Mouse (Mus musculus) MEL (cell line): Measurements from ENCODE around the gene Pip5k1b. TPM values are rescaled to one million over a fixed set of nuclear protein-coding genes. Genes with fewer than 3 reads are reported as not detected.

Source experiments
- DNase-seq: peaks from one replicate; pipeline ENCODE4 v3.0.0; 2011; ENCODE audit warnings: low read depth, low spot score
- H3K27ac ChIP-seq: 2 replicates; pipeline ENCODE4 v1.5.1; 2012; ENCODE audit warnings: low read depth, mild to moderate bottlenecking, control low read depth, low read length, moderate library complexity; ENCODE audit not compliant: control insufficient read depth
- H3K27me3 ChIP-seq, 2 experiments: fragments of 150-350 bp in 1 of 2; sonication (generic) in 1 of 2; 2 replicates each; pipeline ENCODE4 v1.6.1; 2012; ENCODE audit warnings: low read length in 2 of 2, mild to moderate bottlenecking in 2 of 2, improper control_type of control experiment in 1 of 2, moderate library complexity in 1 of 2; ENCODE audit not compliant: insufficient read depth in 2 of 2, control insufficient read depth in 1 of 2
- H3K36me3 ChIP-seq, 2 experiments: 2 replicates each; pipeline ENCODE4 v1.6.1; 2012 to 2014; ENCODE audit warnings: low read length in 2 of 2, improper control_type of control experiment in 1 of 2, inconsistent platforms in 1 of 2, mild to moderate bottlenecking in 1 of 2; ENCODE audit not compliant: insufficient read depth in 2 of 2, control insufficient read depth in 1 of 2
- H3K4me1 ChIP-seq, 2 experiments: fragments of 150-350 bp in 1 of 2; sonication (generic) in 1 of 2; 2 replicates each; pipeline ENCODE4 v1.6.1; 2012; ENCODE audit warnings: low read length in 2 of 2, improper control_type of control experiment in 1 of 2, mild to moderate bottlenecking in 1 of 2; ENCODE audit not compliant: insufficient read depth in 2 of 2, control insufficient read depth in 1 of 2
- H3K4me3 ChIP-seq, 2 experiments: fragments of 150-350 bp in 1 of 2; sonication (generic) in 1 of 2; 2 replicates each; pipeline ENCODE4 v1.5.1; 2012; ENCODE audit warnings: low read depth in 2 of 2, low read length in 2 of 2, mild to moderate bottlenecking in 2 of 2, moderate library complexity in 2 of 2, control low read depth in 1 of 2, improper control_type of control experiment in 1 of 2; ENCODE audit not compliant: control insufficient read depth in 1 of 2, insufficient read depth in 1 of 2
- H3K79me2 ChIP-seq: 2 replicates; pipeline ENCODE4 v1.6.1; 2012; ENCODE audit warnings: mild to moderate bottlenecking, low read length, moderate library complexity; ENCODE audit not compliant: control insufficient read depth, poor library complexity, insufficient read depth
- H3K9ac ChIP-seq: 2 replicates; pipeline ENCODE4 v1.6.1; 2012; ENCODE audit warnings: low read depth, mild to moderate bottlenecking, control low read depth, low read length, moderate library complexity; ENCODE audit not compliant: control insufficient read depth, poor library complexity, severe bottlenecking
- H3K9me3 ChIP-seq: fragments of 150-350 bp; sonication (generic); replicated peaks from 2 replicates; pipeline ENCODE4 v1.6.1; 2012; ENCODE audit warnings: mild to moderate bottlenecking, low read length, improper control_type of control experiment, moderate library complexity; ENCODE audit not compliant: insufficient read depth
- BHLHE40 ChIP-seq: IDR thresholded peaks from 2 replicates; pipeline ENCODE4 v1.6.1; 2012; ENCODE audit warnings: low read depth, mild to moderate bottlenecking, inconsistent platforms, low read length, improper control_type of control experiment, borderline replicate concordance
- CHD2 ChIP-seq: IDR thresholded peaks from 2 replicates; pipeline ENCODE4 v1.6.1; 2011; ENCODE audit warnings: low read length, improper control_type of control experiment
- CTCF ChIP-seq, 3 experiments: IDR thresholded peaks in 2 of 3; conservative IDR thresholded peaks in 1 of 3; 2 replicates each; pipeline ENCODE4 v1.5.1; 2011 to 2012; ENCODE audit warnings: low read length in 3 of 3, low read depth in 2 of 3, mild to moderate bottlenecking in 2 of 3, improper control_type of control experiment in 1 of 3, inconsistent platforms in 1 of 3, mixed read lengths in 1 of 3, moderate library complexity in 1 of 3; ENCODE audit not compliant: control insufficient read depth in 1 of 3, insufficient read depth in 1 of 3, poor library complexity in 1 of 3, severe bottlenecking in 1 of 3
- E2F4 ChIP-seq: IDR thresholded peaks from 2 replicates; pipeline ENCODE4 v1.6.1; 2011; ENCODE audit warnings: low read depth, low read length, improper control_type of control experiment, borderline replicate concordance
- ELF1 ChIP-seq: IDR thresholded peaks from 2 replicates; pipeline ENCODE4 v1.6.1; 2014; ENCODE audit warnings: low read depth, mild to moderate bottlenecking, inconsistent platforms, low read length, improper control_type of control experiment, moderate library complexity
- ETS1 ChIP-seq: IDR thresholded peaks from 2 replicates; pipeline ENCODE4 v1.6.1; 2012; ENCODE audit warnings: low read depth, mild to moderate bottlenecking, inconsistent platforms, low read length, improper control_type of control experiment, moderate library complexity
- GABPA ChIP-seq: IDR thresholded peaks from 2 replicates; pipeline ENCODE4 v1.6.1; 2012; ENCODE audit warnings: low read depth, mild to moderate bottlenecking, inconsistent platforms, low read length, improper control_type of control experiment, moderate library complexity
- KAT2A ChIP-seq: conservative IDR thresholded peaks from 2 replicates; pipeline ENCODE4 v1.6.1; 2012; ENCODE audit warnings: low read depth, low read length, improper control_type of control experiment, inconsistent platforms
- MAZ ChIP-seq: IDR thresholded peaks from 2 replicates; pipeline ENCODE4 v1.6.1; 2012; ENCODE audit warnings: low read depth, mild to moderate bottlenecking, inconsistent platforms, low read length, improper control_type of control experiment
- MEF2A ChIP-seq: IDR thresholded peaks from 2 replicates; pipeline ENCODE4 v1.6.1; 2014; ENCODE audit warnings: low read depth, mild to moderate bottlenecking, inconsistent platforms, low read length, improper control_type of control experiment; ENCODE audit not compliant: poor library complexity, insufficient replicate concordance, severe bottlenecking; ENCODE audit errors: extremely low read depth
- MYB ChIP-seq: IDR thresholded peaks from 2 replicates; pipeline ENCODE4 v1.6.1; 2011; ENCODE audit warnings: mild to moderate bottlenecking, low read depth, low read length, improper control_type of control experiment
- NELFE ChIP-seq: IDR thresholded peaks from 2 replicates; pipeline ENCODE4 v1.6.1; 2011; ENCODE audit warnings: low read depth, low read length, improper control_type of control experiment
- NRF1 ChIP-seq: IDR thresholded peaks from 2 replicates; pipeline ENCODE4 v1.6.1; 2014; ENCODE audit warnings: low read depth, mild to moderate bottlenecking, inconsistent platforms, low read length, improper control_type of control experiment, moderate library complexity; ENCODE audit not compliant: poor library complexity, insufficient read depth, severe bottlenecking
- POLR2A ChIP-seq, 2 experiments: IDR thresholded peaks; 2 replicates each; pipeline ENCODE4 v1.6.1; 2011 to 2012; ENCODE audit warnings: low read length in 2 of 2, mild to moderate bottlenecking in 2 of 2, control low read depth in 1 of 2, improper control_type of control experiment in 1 of 2, low read depth in 1 of 2, moderate library complexity in 1 of 2; ENCODE audit not compliant: control insufficient read depth in 1 of 2, insufficient read depth in 1 of 2, poor library complexity in 1 of 2
- RAD21 ChIP-seq: IDR thresholded peaks from 2 replicates; pipeline ENCODE4 v1.6.1; 2011; ENCODE audit warnings: mild to moderate bottlenecking, low read depth, low read length, improper control_type of control experiment
- RCOR1 ChIP-seq: IDR thresholded peaks from 2 replicates; pipeline ENCODE4 v1.6.1; 2012; ENCODE audit warnings: low read depth, mild to moderate bottlenecking, inconsistent platforms, low read length, improper control_type of control experiment
- SMC3 ChIP-seq: IDR thresholded peaks from 2 replicates; pipeline ENCODE4 v1.6.1; 2011; ENCODE audit warnings: low read depth, low read length, improper control_type of control experiment
- TBP ChIP-seq: IDR thresholded peaks from 2 replicates; pipeline ENCODE4 v1.8.0; 2011; ENCODE audit warnings: low read depth, low read length, improper control_type of control experiment
- UBTF ChIP-seq: IDR thresholded peaks from 2 replicates; pipeline ENCODE4 v1.6.1; 2012; ENCODE audit warnings: low read depth, mild to moderate bottlenecking, inconsistent platforms, low read length, improper control_type of control experiment, moderate library complexity, borderline replicate concordance; ENCODE audit not compliant: insufficient read depth
- ZKSCAN1 ChIP-seq: IDR thresholded peaks from 2 replicates; pipeline ENCODE4 v1.6.1; 2012; ENCODE audit warnings: low read depth, mild to moderate bottlenecking, inconsistent platforms, low read length, improper control_type of control experiment, moderate library complexity
- polyA plus RNA-seq, 2 experiments: library from polyadenylated mRNA; stranded (reverse) in 1 of 2; unstranded in 1 of 2; fragments of >175 nt in 1 of 2; fragments of >200 nt in 1 of 2; gene quantifications; 2 replicates each; pipeline versions ENCODE4 v1.2.1 to v1.2.4; 2012; ENCODE audit warnings: low replicate concordance in 2 of 2, low read depth in 1 of 2; ENCODE audit not compliant: insufficient read length in 2 of 2, insufficient read depth in 1 of 2, missing spikeins in 1 of 2
- total RNA-seq: library from RNA; depleted of rRNA; stranded (reverse); fragments of 300-350 nt; gene quantifications from 2 replicates; pipeline ENCODE4 v1.2.3, GENCODE M21; 2012

Pip5k1b gene
- total and polyA plus RNA-seq, 3 experiments = 3.4 to 10.0 TPM; not detected in 1

DNA sequence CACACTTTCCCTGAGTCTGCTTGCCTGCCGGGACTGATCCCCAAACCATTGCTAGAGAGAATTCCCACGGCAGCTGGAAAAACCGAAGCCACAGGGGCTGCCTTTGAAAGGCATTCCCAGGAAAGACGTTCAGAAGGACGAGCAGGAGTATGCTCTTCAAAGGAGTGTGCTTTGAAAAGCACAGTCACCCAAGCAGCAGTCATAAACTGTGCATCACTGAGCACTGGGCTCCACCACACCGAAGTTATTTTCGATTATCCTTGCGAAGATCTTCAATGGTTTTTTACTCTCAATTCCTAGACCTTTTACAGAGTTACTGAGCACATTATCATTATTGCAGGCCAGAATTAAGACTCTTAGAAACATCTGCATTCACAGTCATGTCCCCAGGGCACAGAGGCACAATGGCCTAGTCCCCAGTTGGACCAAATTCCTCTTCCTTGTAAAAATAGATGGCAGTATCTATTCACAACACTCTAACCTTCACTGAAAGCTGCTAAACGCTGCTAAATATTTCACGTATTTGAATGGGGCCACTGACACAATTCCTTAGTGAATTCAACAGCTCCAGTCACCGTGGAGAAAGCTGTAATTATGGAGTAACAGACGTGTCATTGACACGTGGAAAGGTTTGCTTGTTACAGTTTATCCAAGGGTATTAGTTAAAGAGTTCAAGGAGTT lies 47.4 kb downstream of the Pip5k1b start:
- Histone ChIP-seq H3K36me3 (peaks cover 0 to 10% of the 10 kb centered on the region in 2 experiments; a peak in 2 of 4 replicates), H3K27me3 (no peaks in the 10 kb centered on the region), H3K4me1 (peaks cover 7 to 16% of the 10 kb centered on the region in 2 experiments), H3K27ac (no peak overlapping the region), H3K4me3 (no peak overlapping the region)
- no peak for DNase-seq
- TF ChIP-seq GABPA = no peak
- TF ChIP-seq MYB = no peak
- TF ChIP-seq E2F4 = no peak
- TF ChIP-seq RAD21 = no peak
- TF ChIP-seq BHLHE40 = no peak
- TF ChIP-seq RCOR1 = no peak
- TF ChIP-seq NRF1 = no peak
- no peak for TF ChIP-seq POLR2A (IDR thresholded peaks at IDR 0.05; ENCODE audit: control insufficient read depth in 1 of 2, insufficient read depth in 1 of 2, low read depth in 1 of 2, low read length in 2 of 2, poor library complexity in 1 of 2)
- TF ChIP-seq CTCF (IDR thresholded peaks at IDR 0.05 in 2 of 3, conservative IDR thresholded peaks at IDR 0.05 in 1 of 3; ENCODE audit: control insufficient read depth in 1 of 3, insufficient read depth in 1 of 3, low read depth in 2 of 3, low read length in 3 of 3, poor library complexity in 1 of 3, severe bottlenecking in 1 of 3) = no peak
- TF ChIP-seq TBP = no peak
- no peak for TF ChIP-seq UBTF
- no peak for TF ChIP-seq SMC3
- no peak for TF ChIP-seq KAT2A
- TF ChIP-seq ZKSCAN1 = no peak
- no peak for TF ChIP-seq CHD2
- no peak for TF ChIP-seq NELFE
- no peak for TF ChIP-seq MAZ
- TF ChIP-seq MEF2A = no peak
- TF ChIP-seq ETS1 = no peak
- TF ChIP-seq ELF1 = no peak
- TF ChIP-seq, all 39 proteins: peak for 0
- Histone ChIP-seq H3K9me3 (no peaks in the 10 kb centered on the region), H3K79me2 (no peaks in the 10 kb centered on the region), H3K9ac (no peak overlapping the region)
